Mouse (Mus musculus) bone marrow macrophage, adult 2 months (primary cell): ENCODE data around the gene Rbms3.

Experiments
- CTCF ChIP-seq: IDR thresholded peaks from 2 replicates; pipeline ENCODE4 v1.5.1; 2012; ENCODE audit warnings: low read depth, mild to moderate bottlenecking, low read length, moderate library complexity
- POLR2A ChIP-seq: IDR thresholded peaks from 2 replicates; pipeline ENCODE4 v1.6.1; 2012; ENCODE audit warnings: mild to moderate bottlenecking, low read depth, low read length, borderline replicate concordance

- TF ChIP-seq CTCF (no peak), POLR2A (no peak)
These were observed 1094.0 kb downstream of the Rbms3 start for GRCm38 (mm10) chr9:116535709-116536108.
